Mouse (Mus musculus): ENCODE data around the gene Hunk.

DNA sequence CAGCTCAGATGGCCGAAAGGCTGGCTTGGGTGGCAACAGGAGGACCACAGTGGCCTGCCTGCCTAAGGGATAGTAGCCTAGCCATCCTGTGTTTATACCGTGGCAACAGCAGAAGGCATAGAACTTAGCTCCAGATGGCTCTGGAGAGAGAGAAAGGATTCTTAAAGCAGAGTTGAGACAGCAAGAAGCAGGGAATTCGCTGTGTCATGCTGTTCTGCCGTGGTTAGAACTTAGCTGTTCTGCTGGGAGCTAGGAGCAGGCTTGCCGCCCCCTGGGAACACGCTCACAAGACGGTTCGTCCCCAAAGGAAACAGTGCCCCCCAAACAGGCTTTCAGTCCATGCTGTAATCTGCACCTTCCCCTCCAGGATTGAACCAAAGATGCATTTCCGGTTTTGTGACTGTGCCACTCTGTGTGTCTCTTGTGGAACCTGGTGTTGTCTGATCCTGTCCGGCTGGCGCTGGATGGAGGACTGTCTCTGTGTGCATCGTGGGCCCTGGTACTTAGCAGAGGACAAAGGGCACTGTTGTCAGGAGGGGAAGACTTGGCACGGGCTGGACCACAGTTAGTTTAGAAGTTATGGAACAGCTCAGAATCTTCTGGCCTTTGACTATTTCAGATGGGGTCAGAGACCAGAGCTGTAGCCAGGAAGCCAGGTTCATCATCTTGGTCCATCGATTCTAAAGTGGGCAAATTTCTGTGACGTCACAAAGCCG is 112.1 kb downstream of the Hunk start:
- TF ChIP-seq POLR2A (IDR thresholded peaks at IDR 0.05; ENCODE audit: control insufficient read depth in 1 of 2, insufficient read depth in 1 of 2, low read depth in 1 of 2, low read length in 2 of 2, poor library complexity in 1 of 2), result no peak
- no peak for TF ChIP-seq CTCF (IDR thresholded peaks at IDR 0.05 in 2 of 3, conservative IDR thresholded peaks at IDR 0.05 in 1 of 3; ENCODE audit: control insufficient read depth in 1 of 3, insufficient read depth in 1 of 3, low read depth in 2 of 3, low read length in 3 of 3, poor library complexity in 1 of 3, severe bottlenecking in 1 of 3)
- TF ChIP-seq BHLHE40 (IDR thresholded peaks at IDR 0.05; ENCODE audit: borderline replicate concordance, low read depth, low read length), result no peak
- TF ChIP-seq POLR2AphosphoS5 (IDR thresholded peaks at IDR 0.05; ENCODE audit: borderline replicate concordance, low read depth, low read length), result no peak
- TF ChIP-seq ELF1 (IDR thresholded peaks at IDR 0.05; ENCODE audit: low read depth, low read length), result no peak
- TF ChIP-seq ZNF384 (IDR thresholded peaks at IDR 0.05; ENCODE audit: low read depth, low read length), result no peak
- no peak for TF ChIP-seq MYB (IDR thresholded peaks at IDR 0.05; ENCODE audit: low read depth, low read length)
- TF ChIP-seq HCFC1 (IDR thresholded peaks at IDR 0.05; ENCODE audit: low read depth, low read length), result no peak
- no peak for TF ChIP-seq MAX (IDR thresholded peaks at IDR 0.05; ENCODE audit: low read length)
- no peak for TF ChIP-seq CHD2 (IDR thresholded peaks at IDR 0.05; ENCODE audit: low read length)
- no peak for TF ChIP-seq E2F4 (IDR thresholded peaks at IDR 0.05; ENCODE audit: borderline replicate concordance, low read depth, low read length)

All from MEL (cell line).